Mouse (Mus musculus) bone marrow macrophage, adult 2 months (primary cell): ENCODE data around the gene Ier2.

Source experiments
- CTCF ChIP-seq: IDR thresholded peaks from 2 replicates; pipeline ENCODE4 v1.5.1; 2012; ENCODE audit warnings: low read depth, mild to moderate bottlenecking, low read length, moderate library complexity
- POLR2A ChIP-seq: IDR thresholded peaks from 2 replicates; pipeline ENCODE4 v1.6.1; 2012; ENCODE audit warnings: mild to moderate bottlenecking, low read depth, low read length, borderline replicate concordance

DNA sequence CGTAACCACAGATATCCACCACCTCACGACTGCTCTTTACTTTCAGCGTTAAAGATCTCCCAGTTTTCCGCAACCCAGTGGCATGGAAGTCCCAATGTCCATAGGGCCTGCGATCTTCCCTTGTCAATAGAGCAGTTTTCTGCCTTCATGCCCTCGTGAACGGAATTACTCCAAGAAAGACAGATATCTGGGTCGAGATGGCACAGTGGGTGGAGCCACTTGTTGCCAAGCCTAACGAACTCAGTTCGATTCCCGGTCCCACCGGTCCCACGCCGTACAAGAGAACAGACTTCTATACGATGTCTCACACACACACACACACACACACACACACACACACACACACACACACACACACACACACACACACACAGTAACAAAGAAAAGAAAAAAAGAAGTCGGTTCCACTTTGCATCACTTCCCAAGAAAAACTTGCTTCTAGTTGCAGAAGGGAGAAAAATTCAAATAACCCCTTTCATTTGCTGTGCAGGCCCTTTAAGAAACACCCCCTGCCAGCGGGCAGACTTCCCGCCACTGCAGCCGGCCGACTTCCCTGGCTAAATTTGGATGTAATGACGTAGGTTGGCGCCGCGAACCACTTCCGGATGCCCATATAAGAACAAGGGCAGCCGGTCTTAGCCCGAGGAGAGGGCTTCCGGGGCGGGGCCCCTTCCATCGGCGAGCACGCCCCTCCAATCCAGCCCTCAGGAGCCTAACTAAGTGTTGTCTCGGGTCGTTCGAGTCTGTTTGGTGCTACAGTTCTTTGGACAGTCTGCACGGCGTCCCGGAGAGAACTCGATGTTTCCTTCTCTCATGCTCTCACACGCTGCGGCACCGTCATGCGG lies 1.1 kb upstream of the Ier2 start:
- TF ChIP-seq CTCF (no peak), POLR2A (peak; percentile 23; the same call in 1 of the 2 replicates)
